Mouse (Mus musculus) liver, embryonic 14.5 days (tissue): Measurements from ENCODE around the gene Irf1. TPM values are rescaled to one million over a fixed set of nuclear protein-coding genes. Genes with fewer than 3 reads are reported as not detected.

Experiments used
- ATAC-seq: fragments of 200-750 bp; cut with Nextera tagmentation; 2 replicates; pipeline ENCODE4 v1.8.0; 2017; ENCODE audit warnings: moderate number of reproducible peaks, mild to moderate bottlenecking, moderate library complexity; ENCODE audit not compliant: insufficient read depth
- DNase-seq, 3 experiments: peaks; one replicate each; pipeline ENCODE4 v3.0.0-alpha.2; 2012 to 2013; ENCODE audit warnings: low read depth in 3 of 3, low spot score in 3 of 3
- H3K27ac ChIP-seq: fragments of 300-500 bp; sonication (generic); 2 replicates; pipeline ENCODE4 v1.5.1; 2014; ENCODE audit warnings: moderate library complexity, mild to moderate bottlenecking, control low read depth, inconsistent platforms
- H3K27me3 ChIP-seq: fragments of 300-500 bp; sonication (generic); 2 replicates; pipeline ENCODE4 v1.6.1; 2014; ENCODE audit warnings: mild to moderate bottlenecking, low read length, moderate library complexity; ENCODE audit not compliant: control insufficient read depth, insufficient read depth
- H3K36me3 ChIP-seq: fragments of 300-500 bp; sonication (generic); replicated peaks from 2 replicates; pipeline ENCODE4 v1.6.1; 2014; ENCODE audit warnings: low read depth; ENCODE audit not compliant: control insufficient read depth, insufficient read depth
- H3K4me1 ChIP-seq, 2 experiments: fragments of 200-500 bp in 1 of 2; fragments of 300-500 bp in 1 of 2; sonication (generic) in 1 of 2; replicated peaks; 2 replicates each; pipeline ENCODE4 v1.6.1; 2012 to 2014; ENCODE audit warnings: antibody characterized with exemption in 1 of 2, inconsistent platforms in 1 of 2, low read length in 1 of 2; ENCODE audit not compliant: control insufficient read depth in 2 of 2, insufficient read depth in 2 of 2
- H3K4me2 ChIP-seq: fragments of 300-500 bp; sonication (generic); 2 replicates; pipeline ENCODE4 v1.6.1; 2014; ENCODE audit warnings: low read depth, mild to moderate bottlenecking, control low read depth, moderate library complexity
- H3K4me3 ChIP-seq, 2 experiments: fragments of 200-500 bp in 1 of 2; fragments of 300-500 bp in 1 of 2; sonication (generic) in 1 of 2; 2 replicates each; pipeline ENCODE4 v1.5.1; 2012 to 2014; ENCODE audit warnings: low read depth in 2 of 2, low read length in 2 of 2, mild to moderate bottlenecking in 2 of 2, control low read depth in 1 of 2, inconsistent platforms in 1 of 2, moderate library complexity in 1 of 2; ENCODE audit not compliant: insufficient read depth in 1 of 2
- H3K9ac ChIP-seq: fragments of 300-500 bp; sonication (generic); replicated peaks from 2 replicates; pipeline ENCODE4 v1.6.1; 2014; ENCODE audit warnings: mild to moderate bottlenecking, control low read depth, moderate library complexity
- H3K9me3 ChIP-seq: fragments of 300-500 bp; sonication (generic); 2 replicates; pipeline ENCODE4 v1.6.1; 2016; ENCODE audit warnings: low read length, mixed read lengths; ENCODE audit not compliant: control insufficient read depth
- CTCF ChIP-seq: IDR thresholded peaks from 2 replicates; pipeline ENCODE4 v1.5.1; 2016; ENCODE audit warnings: antibody characterized with exemption, low read depth, control low read depth
- EP300 ChIP-seq: IDR thresholded peaks from 2 replicates; pipeline ENCODE4 v1.6.1; 2016; ENCODE audit warnings: antibody characterized with exemption, low read depth
- WGBS: fragments of 180-500 bp; shearing (Covaris S2); extraction: QIAGEN DNeasy Blood & Tissue Kit; methylation state at CpG from one replicate; pipeline ENCODE4 v1.1.7; 2014; ENCODE audit not compliant: insufficient replicate concordance; 5-methylcytosine and 5-hydroxymethylcytosine counted together
- polyA plus RNA-seq, 2 experiments: library from polyadenylated mRNA; depleted of rRNA in 1 of 2; stranded (reverse) in 1 of 2; unstranded in 1 of 2; fragments of >200 nt; fragmentation: Nextera tagmentation in 1 of 2; extraction: Ambion mirVana in 1 of 2; gene quantifications; 2 replicates each; pipeline versions ENCODE4 v1.2.1 to v1.2.3; 2012 to 2014

The Irf1 gene
- polyA plus RNA-seq, 2 experiments = 5.4 to 8.1 TPM

DNA sequence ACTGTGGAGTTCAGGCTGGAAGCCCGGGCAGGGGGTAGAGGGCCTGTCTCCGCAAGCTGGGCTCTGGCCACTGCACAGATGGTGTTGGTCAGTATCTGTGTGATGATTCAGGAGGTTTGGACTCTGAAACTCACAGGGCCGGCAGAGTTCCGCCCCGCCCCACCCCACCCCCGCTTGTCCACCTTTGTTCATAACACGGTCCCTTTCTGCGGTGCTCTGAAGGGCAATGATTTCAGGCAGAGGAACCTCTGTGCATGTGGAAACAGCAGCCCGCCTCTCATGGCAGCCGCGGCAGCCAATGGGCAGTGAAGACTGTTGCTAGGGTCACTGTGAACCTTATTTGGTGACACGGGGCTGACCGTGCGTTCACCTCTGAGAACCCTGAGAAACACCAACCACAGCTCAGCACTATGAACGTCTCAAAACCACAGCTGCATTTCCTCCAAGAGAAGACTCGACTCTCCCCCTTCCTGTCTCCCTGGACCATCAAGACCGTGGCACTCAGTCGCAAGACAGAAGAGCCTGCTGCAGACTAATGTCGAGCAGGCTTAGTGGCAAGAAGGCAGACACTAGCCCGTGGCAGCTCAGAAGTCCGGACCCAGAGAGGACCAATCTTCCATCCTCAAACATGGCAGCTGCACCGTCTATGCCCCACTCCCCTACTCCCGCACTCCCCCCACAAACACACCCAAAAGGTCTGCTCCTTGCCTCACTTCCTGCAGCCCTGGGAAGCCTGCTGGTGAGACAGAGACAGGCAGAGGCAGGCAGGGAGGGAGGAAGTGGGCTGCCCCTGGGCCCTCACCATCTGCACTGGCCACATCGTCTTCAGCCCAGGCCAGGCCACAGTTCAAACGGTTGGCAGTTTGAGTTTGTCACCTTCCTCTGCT, 25.1 kb downstream of the Irf1 start:
- Histone ChIP-seq H3K27ac (peak overlapping the region; percentile 52), H3K27me3 (no peaks in the 10 kb centered on the region), H3K4me1 (peaks cover 0 to 21% of the 10 kb centered on the region in 2 experiments; a peak in 2 of 4 replicates), H3K9me3 (no peaks in the 10 kb centered on the region), H3K9ac (no peak overlapping the region), H3K4me3 (no peak overlapping the region), H3K4me2 (peak overlapping the region; percentile 37; the same call in 1 of the 2 replicates), H3K36me3 (no peaks in the 10 kb centered on the region)
- ATAC-seq (peak; percentile 73), DNase-seq (peak; percentile 27 to 43 (median 35))
- TF ChIP-seq EP300 (no peak), CTCF (peak; percentile 41)
- WGBS = 4% methylated on average over 25 of the region's 25 CpGs

- Histone ChIP-seq H3K9me3 (no peaks in the 10 kb centered on the region), H3K4me2 (no peak overlapping the region), H3K9ac (no peak overlapping the region), H3K36me3 (no peaks in the 10 kb centered on the region), H3K27me3 (no peaks in the 10 kb centered on the region), H3K27ac (peak overlapping the region; percentile 2; the same call in 1 of the 2 replicates), H3K4me3 (no peak overlapping the region), H3K4me1 (peaks cover 0 to 21% of the 10 kb centered on the region in 2 experiments; a peak in 2 of 4 replicates)
- WGBS = 55% methylated on average over 8 of the region's 8 CpGs
- ATAC-seq = no peak
- TF ChIP-seq EP300 (no peak), CTCF (no peak)
- no peak for DNase-seq
These were observed 26.0 kb downstream of the Irf1 start for GRCm38 (mm10) chr11:53795813-53796212.

DNA sequence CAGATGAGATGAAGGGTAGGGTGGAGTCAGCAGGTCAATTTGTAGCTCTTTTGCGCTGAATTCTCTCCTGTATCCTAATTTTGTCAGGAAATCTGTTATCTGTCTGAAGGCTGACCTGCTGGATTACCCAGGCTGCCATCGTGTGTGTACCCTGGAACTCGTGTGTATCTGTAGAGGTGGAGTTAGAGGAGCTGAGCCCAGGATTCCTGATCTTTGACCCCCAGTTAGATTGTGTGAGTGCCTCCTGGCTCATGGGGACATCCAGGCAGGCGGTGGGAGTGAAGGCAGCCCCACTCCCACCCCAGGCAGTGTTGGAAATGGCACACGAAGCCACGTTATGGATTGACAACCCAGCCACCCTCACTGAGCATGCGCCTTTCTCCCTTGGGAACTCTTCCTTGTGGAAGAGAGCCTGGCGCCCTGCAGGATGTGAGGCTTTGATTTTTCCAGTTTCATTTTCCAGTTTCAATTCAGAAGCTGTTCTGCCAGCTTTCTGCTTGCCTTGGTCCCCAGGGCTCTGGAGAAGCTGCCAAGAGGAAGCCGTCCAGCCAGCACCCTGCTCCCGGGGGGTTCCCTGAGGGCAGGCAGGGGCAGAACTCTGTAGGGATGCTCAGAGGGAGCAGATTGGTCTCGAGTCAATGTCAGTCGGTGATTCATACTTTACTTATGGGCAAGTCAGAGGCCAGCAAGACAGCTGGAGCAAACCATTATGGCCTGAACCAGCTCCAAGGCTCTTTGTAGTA, 26.8 kb downstream of the Irf1 start:
- H3K9ac ChIP-seq = no peak overlapping the region
- no peaks in the 10 kb centered on the region for H3K36me3 ChIP-seq
- no peak for ATAC-seq
- H3K9me3 ChIP-seq = no peaks in the 10 kb centered on the region
- peak overlapping the region; percentile 2; the same call in 1 of the 2 replicates for H3K27ac ChIP-seq
- WGBS = 46% methylated on average over 12 of the region's 12 CpGs
- H3K4me1 ChIP-seq = peaks cover 0 to 17% of the 10 kb centered on the region in 2 experiments; a peak in 2 of 4 replicates
- H3K4me2 ChIP-seq = peak overlapping the region; percentile 36
- TF ChIP-seq CTCF = no peak
- no peaks in the 10 kb centered on the region for H3K27me3 ChIP-seq
- no peak for DNase-seq
- no peak overlapping the region for H3K4me3 ChIP-seq

DNA sequence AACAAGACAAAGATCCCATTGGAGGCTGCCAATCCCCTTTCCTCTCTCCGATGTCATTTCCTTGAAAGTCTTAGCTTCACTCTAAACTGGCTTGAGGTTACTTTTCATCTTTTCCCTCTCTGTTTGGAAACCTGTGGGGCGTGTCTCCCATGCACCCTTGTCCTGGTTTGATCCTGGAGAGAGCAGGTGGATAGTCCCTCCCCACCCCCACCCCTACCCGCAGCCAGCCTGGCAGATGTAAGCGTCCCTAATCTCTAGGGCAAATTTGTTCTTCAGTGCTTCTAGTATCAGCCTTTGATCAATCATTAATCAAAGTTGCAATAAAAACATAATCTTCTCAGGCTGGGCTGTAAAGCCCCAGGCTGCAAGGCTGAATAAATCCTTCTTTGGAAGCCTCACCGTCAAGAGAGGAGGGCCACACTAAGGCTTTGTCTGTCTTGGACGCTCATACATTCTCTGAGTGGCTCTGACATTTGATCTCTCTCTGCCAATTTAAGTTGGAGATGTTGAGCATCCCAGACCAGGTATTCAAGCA, 27.6 kb downstream of the Irf1 start:
- ATAC-seq (no peak), DNase-seq (no peak)
- H3K9me3 ChIP-seq = no peaks in the 10 kb centered on the region
- 59% methylated on average over 6 of the region's 6 CpGs for WGBS
- H3K27me3 ChIP-seq = no peaks in the 10 kb centered on the region
- no peaks in the 10 kb centered on the region for H3K36me3 ChIP-seq
- no peak overlapping the region for H3K4me2 ChIP-seq
- H3K27ac ChIP-seq = no peak overlapping the region
- peaks cover 0 to 17% of the 10 kb centered on the region in 2 experiments; a peak in 2 of 4 replicates for H3K4me1 ChIP-seq
- TF ChIP-seq CTCF = no peak
- TF ChIP-seq EP300 = no peak
- no peak overlapping the region for H3K9ac ChIP-seq
- no peak overlapping the region for H3K4me3 ChIP-seq
